Mouse (Mus musculus): ENCODE data around the gene Shisal2a. TPM values are rescaled to one million over a fixed set of nuclear protein-coding genes. Genes with fewer than 3 reads are reported as not detected.
"Not testable (repeated sequence)": the region's sequence is repeated elsewhere in the genome, so short reads cannot be mapped to it uniquely, and the experiment has no call there.

Gene Shisal2a
- total RNA-seq, 2 experiments from 2014 or later, result 0.50 TPM

- no peak for DNase-seq
Observed at GRCm38 (mm10) chr4:108372166-108372565, 11.0 kb downstream of the Shisal2a start.

GRCm38 (mm10) chr4:108371421-108371820 lies 11.7 kb downstream of the Shisal2a start:
- no peak for DNase-seq

GRCm38 (mm10) chr4:108370409-108370808 lies 12.7 kb downstream of the Shisal2a start:
- no peak for DNase-seq

DNA sequence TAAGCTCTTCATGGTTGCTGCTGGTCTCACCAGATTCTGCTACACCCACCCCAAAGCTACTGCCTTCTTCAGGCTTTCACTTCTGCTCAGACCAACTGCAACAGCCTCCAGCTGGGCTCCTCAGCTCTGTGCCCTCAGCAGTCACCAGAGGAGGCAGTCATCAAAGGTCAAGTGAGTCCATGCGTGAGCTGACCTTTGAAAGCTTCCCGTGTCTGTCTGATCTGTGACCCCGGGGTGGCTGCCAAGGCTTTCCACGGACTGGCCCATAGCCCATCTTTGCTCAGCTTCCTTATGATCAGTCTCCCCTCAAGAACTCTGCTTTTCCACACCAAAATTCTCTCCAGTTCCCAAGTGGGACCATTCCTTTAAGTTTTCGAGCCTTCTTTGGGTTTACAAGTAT lies 13.9 kb downstream of the Shisal2a start:
- no peak for DNase-seq

DNA sequence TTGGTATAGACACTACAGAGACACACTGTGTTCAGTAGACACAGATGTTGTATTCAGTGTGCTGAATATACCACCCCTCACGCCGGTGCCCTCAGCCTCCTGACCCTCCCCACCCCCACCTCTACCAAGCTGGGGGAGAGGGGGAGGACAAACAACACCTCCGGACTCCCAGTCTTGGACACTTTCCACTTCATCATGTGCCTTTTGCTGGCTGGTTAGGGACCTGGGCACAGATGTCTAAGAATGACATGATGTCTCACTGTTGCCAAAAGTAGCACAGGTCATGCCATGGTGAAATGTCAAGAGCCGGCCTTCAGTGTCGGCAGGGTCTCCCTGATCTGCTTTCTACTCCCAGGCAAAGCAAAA lies 19.1 kb downstream of the Shisal2a start:
- peak; percentile 65 for DNase-seq

GRCm38 (mm10) chr4:108363355-108364110 lies 19.6 kb downstream of the Shisal2a start:
- DNase-seq, result no peak

DNA sequence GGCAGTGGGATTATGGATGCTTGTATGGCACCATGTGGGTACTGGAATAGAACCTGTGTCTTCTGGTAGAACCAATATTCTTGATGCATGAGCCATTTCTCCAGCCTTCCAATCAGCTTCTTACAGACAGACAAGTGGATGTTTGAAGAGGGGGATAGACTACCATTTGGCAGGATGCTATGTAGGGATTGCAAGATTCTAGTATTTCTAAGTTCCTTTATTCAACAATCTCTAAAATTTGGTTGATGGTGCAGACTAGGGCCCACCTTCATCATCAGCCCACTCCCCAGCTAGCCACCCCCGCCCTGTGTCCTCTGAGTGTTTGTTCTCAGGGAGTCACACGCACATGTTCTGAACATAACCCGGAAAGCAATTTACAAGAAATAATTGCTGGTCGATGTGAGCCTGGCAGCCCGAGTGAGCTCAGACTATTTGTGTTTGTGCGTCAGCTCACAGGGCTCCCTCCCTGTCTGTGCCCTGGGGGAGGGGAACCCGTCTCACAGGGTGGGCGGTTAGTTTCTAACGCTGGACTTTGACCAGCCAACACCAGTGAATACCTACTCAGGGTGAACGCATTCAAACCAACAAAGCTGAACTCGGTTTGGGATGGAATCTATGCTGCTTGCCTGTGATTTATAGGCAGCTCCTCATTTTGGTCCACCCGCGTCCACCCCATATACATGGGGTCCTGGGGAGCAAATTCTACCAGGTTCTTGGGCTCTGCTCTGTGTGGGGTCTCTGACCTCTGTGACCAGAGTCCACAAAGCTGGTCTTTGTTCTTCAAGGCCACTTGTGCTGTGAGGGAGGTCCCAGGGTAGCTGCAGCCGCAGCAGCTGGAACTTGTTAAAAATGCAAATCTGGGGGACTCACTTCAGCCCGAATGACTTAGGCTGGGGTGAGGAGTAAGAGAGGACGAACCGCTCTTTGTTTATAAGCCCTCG lies 20.6 kb downstream of the Shisal2a start:
- peak; percentile 56 for DNase-seq

DNA sequence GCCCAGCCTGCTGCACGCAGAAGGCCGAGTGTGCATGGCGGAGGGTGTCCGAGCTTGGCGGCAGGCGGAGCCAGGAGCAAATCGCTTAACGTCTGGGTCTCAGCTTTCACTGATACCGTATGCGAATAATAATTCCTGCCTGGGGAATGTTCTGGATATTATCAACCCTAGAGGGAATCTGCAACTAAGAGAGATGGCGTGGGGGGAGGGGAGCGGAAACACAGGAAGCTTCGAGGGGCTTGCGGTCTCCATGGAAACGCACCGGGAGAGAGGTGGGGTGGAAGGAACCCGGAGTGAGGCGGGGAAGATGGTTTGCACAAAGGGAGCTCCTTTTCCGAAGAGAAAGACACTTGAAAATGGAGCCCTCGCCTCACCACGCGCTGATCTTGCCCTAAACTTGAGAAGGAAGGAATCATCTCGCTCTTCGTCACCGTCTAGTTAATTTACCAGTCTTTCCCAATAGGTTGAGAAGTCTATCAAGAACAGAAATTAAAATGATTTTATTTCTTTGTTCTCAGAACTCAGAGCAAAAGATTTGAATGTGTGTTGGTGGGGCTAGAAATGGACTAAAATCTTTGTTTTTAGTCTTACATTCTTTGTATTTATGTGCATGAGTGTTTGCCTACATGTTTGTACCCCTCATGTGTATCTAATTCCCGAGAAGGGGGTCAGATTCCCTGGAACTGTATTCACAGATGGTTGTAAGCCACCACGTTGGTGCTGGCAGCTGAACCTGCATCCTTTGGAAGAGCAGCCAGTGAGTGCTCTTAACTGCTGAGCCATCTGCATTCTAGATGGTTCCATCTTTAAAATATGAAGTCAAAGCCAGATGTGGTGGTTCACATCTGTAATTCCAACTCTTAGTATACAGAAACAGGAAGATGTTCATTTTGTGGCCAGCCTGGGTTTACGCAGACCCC lies 22.8 kb downstream of the Shisal2a start:
- DNase-seq, result peak; percentile 85

- DNase-seq, result no peak
Observed at GRCm38 (mm10) chr4:108358498-108358897, 24.7 kb downstream of the Shisal2a start.

DNA sequence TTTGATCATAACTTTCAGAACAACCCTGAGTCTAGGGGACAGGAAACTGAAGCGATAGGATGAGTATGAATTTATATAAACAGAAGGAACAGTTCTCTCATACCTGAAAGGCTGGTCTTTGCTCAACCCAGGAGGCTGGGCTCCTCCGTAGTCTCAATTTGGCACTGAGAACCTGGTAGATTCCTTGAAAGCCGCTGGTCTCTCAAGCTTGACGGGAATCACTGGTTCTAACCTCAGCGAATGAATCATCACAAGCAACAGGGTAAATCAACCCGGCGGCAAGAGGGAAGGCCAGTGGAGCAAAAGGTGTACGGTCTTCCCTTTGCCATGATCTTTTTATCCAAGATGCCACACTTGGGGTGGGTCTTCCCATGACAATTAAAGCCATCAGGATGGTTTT lies 25.7 kb downstream of the Shisal2a start:
- no peak for DNase-seq

- not testable (repeated sequence) for DNase-seq
Observed at GRCm38 (mm10) chr4:108353591-108353990, 29.6 kb downstream of the Shisal2a start.

GRCm38 (mm10) chr4:108350819-108351218 lies 32.3 kb downstream of the Shisal2a start:
- peak; percentile 69 for DNase-seq

- no peak for DNase-seq
Observed at GRCm38 (mm10) chr4:108349836-108350547, 33.2 kb downstream of the Shisal2a start.

- DNase-seq, result no peak
Observed at GRCm38 (mm10) chr4:108349064-108349463, 34.1 kb downstream of the Shisal2a start.

DNA sequence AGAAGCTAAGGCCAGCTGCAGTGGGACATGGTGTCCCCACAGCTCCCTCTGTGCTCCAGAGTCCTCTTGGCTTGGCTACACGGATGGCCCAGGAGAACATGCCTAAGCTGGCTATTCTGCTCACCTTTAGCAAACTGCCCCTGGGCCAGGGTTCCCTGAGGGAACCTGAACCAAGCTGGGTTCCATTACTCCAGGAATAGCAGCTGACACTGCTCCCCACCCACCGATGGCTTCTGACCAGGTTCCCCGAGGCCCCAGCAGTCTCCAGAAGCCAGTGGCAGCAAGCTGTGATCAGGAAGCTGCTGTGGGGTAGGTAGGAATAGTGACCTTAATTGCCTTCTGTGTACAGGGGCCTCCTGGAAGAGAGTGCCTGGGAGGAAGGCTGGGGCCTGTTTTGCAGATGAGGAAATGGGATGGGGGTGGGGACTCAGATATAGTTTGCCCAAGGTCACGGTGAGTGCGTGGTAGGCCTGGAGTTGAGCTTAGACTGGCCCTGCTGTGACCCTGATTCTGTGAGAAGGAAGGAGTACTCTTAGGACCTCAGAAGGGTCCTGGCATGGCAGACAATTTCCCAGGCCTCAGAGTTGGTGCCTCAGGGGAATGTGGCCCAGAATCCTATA lies 34.8 kb downstream of the Shisal2a start:
- DNase-seq, result peak; percentile 30

- DNase-seq, result no peak
Observed at GRCm38 (mm10) chr4:108347111-108347510, 36.0 kb downstream of the Shisal2a start.

GRCm38 (mm10) chr4:108345826-108346225 lies 37.3 kb downstream of the Shisal2a start:
- DNase-seq, result no peak

GRCm38 (mm10) chr4:108344631-108345083 lies 38.5 kb downstream of the Shisal2a start:
- no peak for DNase-seq

DNA sequence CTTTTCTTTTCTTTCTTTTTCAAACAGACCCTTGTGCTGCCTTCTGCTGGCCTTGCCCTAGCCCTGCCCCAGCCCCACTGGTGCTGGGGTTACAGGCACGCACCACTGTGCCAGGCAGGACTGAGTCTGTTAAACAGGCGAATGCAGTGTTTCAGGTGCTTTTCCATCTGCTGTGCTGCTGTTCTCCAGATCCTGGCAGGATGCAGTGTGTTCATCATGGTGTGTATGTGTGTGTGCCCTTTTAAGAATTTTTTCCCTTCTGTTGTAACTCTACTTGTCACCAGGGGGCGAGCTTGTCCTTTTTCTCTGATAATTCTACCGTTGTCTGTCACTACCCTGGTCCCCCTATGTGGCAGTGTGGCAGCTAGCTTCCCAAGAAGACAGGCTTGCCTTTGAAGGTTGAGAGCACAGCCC lies 43.9 kb downstream of the Shisal2a start:
- DNase-seq, result peak; percentile 77

- DNase-seq, result no peak
Observed at GRCm38 (mm10) chr4:108338811-108339210, 44.3 kb downstream of the Shisal2a start.

GRCm38 (mm10) chr4:108338321-108338733 lies 44.8 kb downstream of the Shisal2a start:
- DNase-seq, result no peak
